Mouse (Mus musculus) hindbrain, embryonic 11.5 days (tissue): ENCODE data around the gene Gabra5. TPM values are rescaled to one million over a fixed set of nuclear protein-coding genes. Genes with fewer than 3 reads are reported as not detected.

Source experiments
- ATAC-seq: fragments of 200-750 bp; cut with Nextera tagmentation; 2 replicates; pipeline ENCODE4 v1.8.0; 2017; ENCODE audit warnings: mild to moderate bottlenecking, moderate TSS enrichment, moderate library complexity; ENCODE audit not compliant: low FRiP score
- DNase-seq: peaks from one replicate; pipeline ENCODE4 v3.0.0-alpha.2; 2015; ENCODE audit warnings: low spot score
- H3K27ac ChIP-seq: fragments of 300-500 bp; sonication (generic); 2 replicates; pipeline ENCODE4 v1.5.1; 2014; ENCODE audit warnings: mild to moderate bottlenecking, low read depth, low read length
- H3K27me3 ChIP-seq: fragments of 300-500 bp; sonication (generic); 2 replicates; pipeline ENCODE4 v1.6.1; 2014; ENCODE audit warnings: mild to moderate bottlenecking, low read length, moderate library complexity, mixed read lengths; ENCODE audit not compliant: control insufficient read depth, insufficient read depth
- H3K36me3 ChIP-seq: fragments of 300-500 bp; sonication (generic); 2 replicates; pipeline ENCODE4 v1.6.1; 2014; ENCODE audit warnings: mild to moderate bottlenecking, low read length, moderate library complexity, mixed read lengths; ENCODE audit not compliant: control insufficient read depth, insufficient read depth
- H3K4me1 ChIP-seq: fragments of 300-500 bp; sonication (generic); replicated peaks from 2 replicates; pipeline ENCODE4 v1.6.1; 2014; ENCODE audit warnings: low read length, mixed read lengths; ENCODE audit not compliant: control insufficient read depth, insufficient read depth
- H3K4me2 ChIP-seq: fragments of 300-500 bp; sonication (generic); replicated peaks from 2 replicates; pipeline ENCODE4 v1.6.1; 2014; ENCODE audit warnings: mild to moderate bottlenecking, low read depth, low read length
- H3K4me3 ChIP-seq: fragments of 300-500 bp; sonication (generic); 2 replicates; pipeline ENCODE4 v1.5.1; 2014; ENCODE audit warnings: low read depth, low read length
- H3K9ac ChIP-seq: fragments of 300-500 bp; sonication (generic); 2 replicates; pipeline ENCODE4 v1.6.1; 2014; ENCODE audit warnings: low read depth, low read length
- H3K9me3 ChIP-seq: fragments of 300-500 bp; sonication (generic); 2 replicates; pipeline ENCODE4 v1.6.1; 2016; ENCODE audit warnings: low read length; ENCODE audit not compliant: control insufficient read depth
- WGBS: fragments of 180-500 bp; shearing (Covaris S2); extraction: QIAGEN DNeasy Blood & Tissue Kit; methylation state at CpG from one replicate; pipeline ENCODE4 v1.1.7; 2014; 5-methylcytosine and 5-hydroxymethylcytosine counted together
- polyA plus RNA-seq: library from polyadenylated mRNA; unstranded; fragments of >200 nt; fragmentation: Nextera tagmentation; extraction: Ambion mirVana; gene quantifications from 2 replicates; pipeline ENCODE4 v1.2.1, GENCODE M21; 2014

The Gabra5 gene
- polyA plus RNA-seq, 1 experiment from 2014 or later, result 0.15 TPM

GRCm38 (mm10) chr7:57365134-57366012, 144.5 kb downstream of the Gabra5 start:
- no peak overlapping the region for H3K4me3 ChIP-seq
- no peaks in the 10 kb centered on the region for H3K36me3 ChIP-seq
- H3K27ac ChIP-seq, result no peak overlapping the region
- H3K9ac ChIP-seq, result no peak overlapping the region
- H3K27me3 ChIP-seq, result no peaks in the 10 kb centered on the region
- no peaks in the 10 kb centered on the region for H3K4me1 ChIP-seq
- H3K4me2 ChIP-seq, result no peak overlapping the region
- WGBS, result 88% methylated on average over 5 of the region's 5 CpGs
- DNase-seq (no peak), ATAC-seq (no peak)
- H3K9me3 ChIP-seq, result no peaks in the 10 kb centered on the region

- Histone ChIP-seq H3K4me2 (no peak overlapping the region), H3K4me3 (no peak overlapping the region), H3K36me3 (no peaks in the 10 kb centered on the region), H3K27ac (no peak overlapping the region), H3K9ac (no peak overlapping the region), H3K9me3 (no peaks in the 10 kb centered on the region), H3K27me3 (no peaks in the 10 kb centered on the region), H3K4me1 (no peaks in the 10 kb centered on the region)
- WGBS, result 91% methylated on average over 6 of the region's 6 CpGs
- no peak for DNase-seq
- ATAC-seq, result no peak
These were observed 146.0 kb downstream of the Gabra5 start for GRCm38 (mm10) chr7:57363812-57364211.

GRCm38 (mm10) chr7:57357871-57358540, 151.9 kb downstream of the Gabra5 start:
- Histone ChIP-seq H3K4me3 (no peak overlapping the region), H3K9ac (no peak overlapping the region), H3K36me3 (no peaks in the 10 kb centered on the region), H3K9me3 (no peaks in the 10 kb centered on the region), H3K27ac (no peak overlapping the region), H3K27me3 (no peaks in the 10 kb centered on the region), H3K4me2 (no peak overlapping the region), H3K4me1 (no peaks in the 10 kb centered on the region)
- 31% methylated on average over 6 of the region's 6 CpGs for WGBS
- DNase-seq (no peak), ATAC-seq (no peak)

Other genes starting within 250 kb of the Gabra5 start
- 0.29 and 0.46 TPM in 2 replicates for gene Gabrg3, start 122.9 kb downstream of the Gabra5 start, polyA plus RNA-seq
- gene Gabrb3, start 90.4 kb downstream of the Gabra5 start, polyA plus RNA-seq, result 14.5 and 15.0 TPM in 2 replicates